Mouse (Mus musculus) MN1 (cell line): ENCODE data around the gene Rfxank.
A peak's percentile ranks its signal among the peaks of the same experiment; 100 is the strongest.

Experiments
- DNase-seq: peaks from one replicate; pipeline ENCODE4 v3.0.0-alpha.2; 2016; ENCODE audit warnings: low spot score

The Rfxank gene

DNA sequence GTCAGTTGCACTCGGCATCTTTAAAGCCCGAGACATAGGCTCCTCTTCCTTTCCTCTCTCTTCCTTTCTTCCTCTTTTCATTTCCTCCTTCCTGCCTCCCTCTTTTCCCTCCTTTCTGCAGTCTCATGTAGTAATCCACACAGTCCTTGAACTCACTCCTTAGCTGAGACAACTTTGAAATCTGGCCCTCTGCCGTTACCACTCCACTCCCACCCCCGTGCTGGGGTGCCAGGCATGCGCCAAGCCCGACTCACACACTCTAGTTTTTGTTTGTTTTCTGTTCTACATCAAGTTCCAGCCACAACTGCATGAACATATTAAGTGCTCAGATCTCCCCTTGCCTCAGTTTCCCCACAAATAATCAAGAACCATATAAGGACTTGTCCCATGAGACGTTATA lies 34.0 kb downstream of the Rfxank start:
- no peak for DNase-seq

DNA sequence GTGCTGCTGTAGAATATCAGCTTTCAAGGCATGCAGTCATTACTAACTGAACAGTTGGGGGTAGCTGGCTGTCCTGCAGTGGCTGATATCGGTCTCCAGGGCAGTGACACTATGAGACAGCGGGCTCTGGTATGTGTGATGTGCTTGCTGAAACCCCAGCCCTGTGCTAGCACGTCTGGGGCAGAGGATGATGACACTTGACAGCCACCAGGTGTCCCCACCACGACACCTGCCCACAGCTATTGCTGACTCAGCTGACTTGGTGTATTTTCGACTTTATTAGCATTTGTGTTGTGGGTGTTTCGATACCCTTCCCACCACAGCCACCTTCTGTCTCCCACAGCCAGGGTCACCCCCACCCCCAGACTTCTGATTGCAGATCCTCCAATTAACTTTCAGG lies 34.4 kb downstream of the Rfxank start:
- DNase-seq, result peak; percentile 72

DNA sequence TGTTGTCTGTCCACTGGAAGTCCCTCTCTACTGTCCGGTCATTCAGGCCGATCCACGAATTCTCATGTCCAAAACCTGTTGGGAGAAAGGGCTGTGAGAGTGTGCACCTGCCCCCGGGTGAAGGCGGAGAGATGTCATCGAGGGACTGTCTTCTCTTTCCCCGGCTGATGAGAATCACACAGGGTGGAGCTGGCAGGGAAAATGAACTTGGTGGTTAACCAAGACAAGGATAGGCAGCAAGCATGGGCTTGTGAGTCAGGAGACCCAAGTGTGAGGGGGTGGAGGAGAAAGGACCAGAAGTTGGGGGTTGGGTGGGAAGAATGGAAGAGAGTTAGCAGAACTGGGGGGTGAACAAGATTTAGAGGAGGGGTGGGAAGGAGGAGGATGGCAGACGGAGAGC lies 38.7 kb downstream of the Rfxank start:
- DNase-seq, result no peak

DNA sequence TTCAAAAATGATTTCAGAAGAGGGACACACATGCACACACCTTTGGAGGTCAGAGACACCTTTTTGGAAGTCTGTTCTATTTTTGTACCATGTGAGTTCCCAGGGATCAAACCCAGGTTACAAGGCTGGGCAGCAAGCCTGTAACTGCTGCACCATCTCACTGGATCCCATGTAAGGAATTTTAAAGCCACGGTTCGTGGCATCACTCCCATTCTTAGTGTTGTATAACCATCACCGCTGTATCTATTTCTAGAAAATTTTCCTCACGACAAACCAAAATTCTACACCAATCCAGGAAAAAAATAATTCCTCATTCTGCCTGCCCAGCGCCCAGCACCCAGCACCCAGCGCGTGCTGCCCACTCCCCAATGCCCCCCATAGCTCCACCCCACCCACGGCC lies 39.7 kb downstream of the Rfxank start:
- DNase-seq, result no peak

DNA sequence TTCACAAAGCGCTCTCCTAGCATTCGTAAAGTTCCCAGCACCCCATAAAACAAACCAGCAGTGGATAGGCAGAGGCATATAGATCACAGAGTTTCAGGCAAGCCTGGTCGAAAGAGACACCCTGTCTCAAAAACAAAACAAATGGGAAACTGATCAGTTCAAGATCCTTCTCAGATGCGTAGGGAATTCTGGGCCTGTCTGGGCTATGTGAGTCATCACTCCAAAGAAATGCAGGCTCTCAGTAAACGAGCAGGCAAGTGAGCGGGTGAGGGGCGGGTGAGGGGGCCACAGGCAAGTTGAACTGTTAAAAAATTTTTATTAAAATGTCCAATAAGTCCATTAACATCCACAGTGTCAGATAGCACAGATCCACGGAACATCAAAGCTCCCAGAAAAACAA lies 46.2 kb downstream of the Rfxank start:
- DNase-seq, result no peak

DNA sequence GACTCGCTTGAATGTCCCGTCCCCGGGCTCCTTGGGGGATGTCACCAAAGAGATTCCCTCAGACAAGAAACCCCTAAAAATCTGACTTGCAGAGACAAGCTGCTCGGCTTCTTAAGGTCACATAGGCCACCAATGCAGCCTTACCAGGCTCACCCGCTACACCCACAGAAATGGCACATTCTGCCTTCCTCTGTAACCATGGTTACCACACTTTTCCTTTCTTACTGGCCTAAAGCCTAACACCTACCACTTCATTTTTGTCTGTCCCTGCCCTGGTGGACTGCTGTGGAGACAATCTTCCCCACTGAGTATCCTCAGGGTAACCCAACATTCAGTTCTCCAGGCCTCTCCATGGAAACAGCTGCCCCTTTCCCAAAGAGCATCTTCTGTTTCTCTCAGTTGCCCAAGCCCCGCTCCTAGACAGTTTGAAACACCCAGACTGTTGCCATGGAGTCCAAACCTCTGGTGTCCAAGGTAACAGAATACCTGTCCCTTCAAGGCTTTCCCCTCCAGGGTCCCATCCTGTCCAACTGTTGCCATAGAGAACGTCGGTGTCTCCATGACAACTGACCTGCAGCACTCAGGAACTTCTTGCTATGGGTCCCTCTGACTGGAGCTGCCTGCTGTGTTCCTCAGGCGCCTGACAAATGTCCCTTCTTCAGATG lies 49.5 kb downstream of the Rfxank start:
- DNase-seq, result no peak

DNA sequence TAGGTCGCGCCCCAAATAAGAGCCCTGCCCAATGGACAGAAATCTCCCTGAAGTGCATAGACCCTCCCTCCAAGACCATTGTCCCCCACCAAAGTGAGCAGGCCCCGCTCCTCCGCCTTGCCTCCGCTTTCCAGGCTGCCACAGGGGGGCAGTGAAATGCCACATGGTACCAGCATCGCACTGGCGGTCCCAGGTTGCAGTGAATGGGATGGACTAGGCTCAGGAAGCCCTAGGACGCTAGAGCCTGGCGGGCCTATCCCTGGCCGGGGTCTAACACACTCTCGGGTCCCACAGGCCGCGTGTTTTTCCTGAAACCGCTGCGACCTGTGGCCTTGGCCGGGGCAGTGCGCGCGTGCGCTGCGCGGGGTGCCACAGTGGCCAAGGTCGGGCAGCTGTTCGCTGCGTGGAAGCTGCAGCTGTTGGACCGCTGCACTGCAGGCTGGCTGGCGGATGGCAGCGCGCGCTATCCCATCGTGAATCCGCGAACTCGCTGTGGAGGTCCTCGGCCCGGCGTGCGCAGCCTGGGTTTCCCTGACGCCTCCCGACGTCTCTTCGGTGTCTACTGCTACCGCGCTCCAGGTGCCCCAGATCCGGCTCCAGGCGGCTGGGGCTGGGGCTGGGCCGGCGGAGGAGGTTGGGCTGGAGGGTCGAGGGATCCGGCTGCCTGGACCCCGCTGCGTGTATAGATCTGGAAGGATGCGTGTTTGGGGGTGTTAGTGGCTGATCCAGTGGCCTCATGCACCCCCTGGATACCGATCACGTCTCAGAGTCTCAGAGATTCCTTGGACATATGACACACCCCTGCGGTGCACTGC lies 50.9 kb downstream of the Rfxank start:
- DNase-seq, result no peak

DNA sequence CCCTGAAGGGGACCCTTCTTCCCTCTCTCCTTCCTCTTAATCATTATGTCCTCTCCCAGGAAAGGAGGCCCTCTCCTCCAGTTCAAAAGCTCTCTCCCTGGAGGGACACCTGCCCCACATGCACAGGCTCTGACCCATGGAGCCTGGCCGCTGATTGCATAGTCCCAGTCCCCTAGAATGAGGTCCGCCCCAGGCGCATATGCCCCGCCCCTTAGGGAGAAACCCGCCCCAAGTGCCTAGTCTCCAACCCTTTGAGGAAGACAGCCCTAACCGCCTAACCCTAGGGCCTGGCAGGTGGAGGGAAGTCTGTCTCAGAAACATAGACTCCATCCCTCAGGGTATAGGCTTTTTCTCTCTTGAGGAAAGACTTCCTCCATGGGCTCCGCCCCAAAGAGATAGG lies 51.7 kb downstream of the Rfxank start:
- no peak for DNase-seq

DNA sequence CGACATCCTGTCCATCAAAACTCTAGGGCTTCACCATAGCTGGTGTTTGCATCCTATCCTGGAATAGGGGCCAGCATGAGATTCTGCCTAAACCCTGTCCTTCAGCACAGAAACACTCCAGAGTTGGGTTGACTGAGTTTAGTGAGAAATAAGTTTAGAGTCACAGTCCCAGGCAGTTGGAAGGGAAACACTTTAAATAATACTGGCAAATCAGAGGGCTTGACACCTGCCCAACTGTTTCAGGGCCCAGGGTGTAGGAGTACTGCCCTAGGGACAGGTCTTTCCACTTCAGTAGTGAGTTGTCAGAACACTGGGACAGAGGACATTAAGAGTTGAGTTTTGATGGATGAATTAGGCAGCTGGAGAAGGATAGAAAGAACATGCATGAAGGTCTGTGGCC lies 52.8 kb downstream of the Rfxank start:
- DNase-seq, result no peak

DNA sequence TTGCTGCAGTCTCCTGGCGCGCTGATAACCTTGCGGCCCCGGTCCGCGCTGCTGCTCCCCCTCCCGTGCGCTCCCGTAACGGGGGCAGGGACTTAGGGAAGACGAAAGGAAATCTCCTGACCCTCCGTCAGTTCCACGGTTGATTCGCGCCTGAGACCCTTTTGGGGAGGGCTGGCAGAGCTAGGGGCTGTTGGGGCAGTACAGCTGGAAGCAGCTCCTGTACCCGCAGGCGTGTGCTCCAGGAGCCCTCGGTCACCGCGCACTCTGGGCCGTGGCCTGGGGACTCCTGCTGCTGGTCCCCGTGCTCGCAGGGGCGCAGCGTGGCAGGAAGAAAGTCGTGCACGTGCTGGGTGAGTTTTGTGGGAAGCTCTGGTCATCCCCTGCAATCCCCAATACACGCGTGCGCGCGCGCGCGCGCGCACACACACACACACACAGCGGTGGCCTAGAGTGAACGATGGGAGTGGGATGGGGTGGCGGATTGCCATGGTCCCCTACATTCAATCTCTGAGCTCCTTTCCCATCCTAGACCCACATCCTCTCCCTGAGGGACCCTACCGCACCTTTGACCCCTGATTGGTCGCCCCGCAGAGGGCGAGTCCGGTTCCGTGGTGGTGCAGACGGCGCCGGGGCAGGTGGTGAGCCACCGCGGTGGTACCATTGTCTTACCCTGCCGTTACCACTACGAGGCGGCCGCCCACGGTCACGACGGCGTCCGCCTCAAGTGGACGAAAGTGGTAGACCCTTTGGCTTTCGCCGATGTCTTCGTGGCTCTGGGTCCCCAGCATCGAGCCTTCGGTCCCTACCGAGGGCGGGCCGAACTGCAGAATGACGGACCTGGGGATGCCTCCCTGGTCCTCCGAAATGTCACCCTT lies 54.5 kb downstream of the Rfxank start:
- no peak for DNase-seq

DNA sequence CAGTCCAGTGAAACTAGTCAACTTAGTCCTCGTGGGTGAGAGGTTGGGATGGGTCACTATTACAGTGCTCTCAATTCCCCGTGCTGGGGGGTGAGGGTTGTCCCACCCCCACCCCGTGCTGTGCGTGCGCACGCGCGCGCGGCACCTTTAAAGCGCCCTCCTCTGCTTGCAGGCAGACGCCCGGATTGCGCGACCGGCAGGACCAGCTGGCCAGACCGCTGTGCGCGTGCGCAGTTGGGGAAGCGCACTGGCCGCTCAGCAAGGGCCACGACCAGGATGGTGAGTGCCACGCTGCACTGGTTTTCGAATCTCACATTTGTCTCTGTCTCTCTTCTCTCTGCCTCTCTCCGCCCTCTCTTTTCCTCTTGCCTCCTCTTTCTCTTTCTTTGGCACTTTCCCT lies 55.7 kb downstream of the Rfxank start, which contains the start of gene Hapln4:
Gene Hapln4, plus strand, starts transcription at position 173 of the 400 bp plus-strand sequence.
- no peak for DNase-seq

DNA sequence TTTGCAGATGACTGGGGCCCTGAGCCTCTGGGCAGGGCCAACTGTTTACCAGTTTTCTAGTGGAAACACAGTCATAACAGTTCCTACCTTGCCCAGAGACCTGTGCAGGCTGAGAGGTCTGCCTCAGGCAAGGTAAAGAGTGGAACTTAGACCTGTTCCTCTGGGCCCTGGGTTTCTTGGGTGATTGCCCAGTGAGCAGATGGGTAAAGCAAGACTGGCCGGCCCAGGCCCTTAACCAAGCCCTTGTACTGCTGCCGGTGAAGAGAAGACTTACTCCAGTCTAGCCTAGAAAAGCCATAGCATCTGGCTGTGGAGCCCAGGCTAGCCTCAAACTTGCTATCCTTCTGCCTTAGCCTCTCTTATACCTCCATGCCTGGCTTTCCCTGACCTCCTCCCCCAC lies 57.0 kb downstream of the Rfxank start:
- no peak for DNase-seq
